Mouse (Mus musculus) liver, embryonic 11.5 days (tissue): ENCODE measurements around the gene Ccr10. TPM values are rescaled to one million over a fixed set of nuclear protein-coding genes. Genes with fewer than 3 reads are reported as not detected.

Source experiments
- ATAC-seq: fragments of 200-750 bp; cut with Nextera tagmentation; replicated peaks from 2 replicates; pipeline ENCODE4 v1.8.0; 2017; ENCODE audit warnings: moderate number of reproducible peaks, mild to moderate bottlenecking, moderate TSS enrichment, moderate library complexity; ENCODE audit not compliant: low FRiP score
- DNase-seq: peaks from one replicate; pipeline ENCODE4 v3.0.0-alpha.2; 2017; ENCODE audit warnings: low spot score
- H3K27ac ChIP-seq: fragments of 300-500 bp; sonication (generic); 2 replicates; pipeline ENCODE4 v1.5.1; 2014; ENCODE audit warnings: mild to moderate bottlenecking, low read depth, low read length, control low read depth
- H3K27me3 ChIP-seq: fragments of 300-500 bp; sonication (generic); replicated peaks from 2 replicates; pipeline ENCODE4 v1.6.1; 2014; ENCODE audit warnings: low read length, mixed read lengths; ENCODE audit not compliant: control insufficient read depth, insufficient read depth
- H3K36me3 ChIP-seq: fragments of 300-500 bp; sonication (generic); 2 replicates; pipeline ENCODE4 v1.6.1; 2014; ENCODE audit warnings: mild to moderate bottlenecking, low read length, moderate library complexity, mixed read lengths; ENCODE audit not compliant: control insufficient read depth, insufficient read depth
- H3K4me1 ChIP-seq: fragments of 300-500 bp; sonication (generic); replicated peaks from 2 replicates; pipeline ENCODE4 v1.6.1; 2014; ENCODE audit warnings: low read length, mixed read lengths; ENCODE audit not compliant: control insufficient read depth, insufficient read depth
- H3K4me2 ChIP-seq: fragments of 300-500 bp; sonication (generic); 2 replicates; pipeline ENCODE4 v1.6.1; 2014; ENCODE audit warnings: mild to moderate bottlenecking, control low read depth, moderate library complexity
- H3K4me3 ChIP-seq: fragments of 300-500 bp; sonication (generic); 2 replicates; pipeline ENCODE4 v1.5.1; 2014; ENCODE audit warnings: low read depth, low read length, control low read depth
- H3K9ac ChIP-seq: fragments of 300-500 bp; sonication (generic); 2 replicates; pipeline ENCODE4 v1.6.1; 2014; ENCODE audit warnings: low read depth, low read length, control low read depth
- H3K9me3 ChIP-seq: fragments of 300-500 bp; sonication (generic); 2 replicates; pipeline ENCODE4 v1.6.1; 2016; ENCODE audit warnings: low read length, inconsistent platforms, mixed read lengths; ENCODE audit not compliant: control insufficient read depth
- WGBS: fragments of 180-500 bp; shearing (Covaris S2); extraction: QIAGEN DNeasy Blood & Tissue Kit; methylation state at CpG from one replicate; pipeline ENCODE4 v1.1.7; 2014; 5-methylcytosine and 5-hydroxymethylcytosine counted together
- polyA plus RNA-seq: library from polyadenylated mRNA; unstranded; fragments of >200 nt; fragmentation: Nextera tagmentation; extraction: Ambion mirVana; gene quantifications from 2 replicates; pipeline ENCODE4 v1.2.1, GENCODE M21; 2014

Ccr10 gene
- polyA plus RNA-seq, 1 experiment from 2014 or later = 0.10 TPM

DNA sequence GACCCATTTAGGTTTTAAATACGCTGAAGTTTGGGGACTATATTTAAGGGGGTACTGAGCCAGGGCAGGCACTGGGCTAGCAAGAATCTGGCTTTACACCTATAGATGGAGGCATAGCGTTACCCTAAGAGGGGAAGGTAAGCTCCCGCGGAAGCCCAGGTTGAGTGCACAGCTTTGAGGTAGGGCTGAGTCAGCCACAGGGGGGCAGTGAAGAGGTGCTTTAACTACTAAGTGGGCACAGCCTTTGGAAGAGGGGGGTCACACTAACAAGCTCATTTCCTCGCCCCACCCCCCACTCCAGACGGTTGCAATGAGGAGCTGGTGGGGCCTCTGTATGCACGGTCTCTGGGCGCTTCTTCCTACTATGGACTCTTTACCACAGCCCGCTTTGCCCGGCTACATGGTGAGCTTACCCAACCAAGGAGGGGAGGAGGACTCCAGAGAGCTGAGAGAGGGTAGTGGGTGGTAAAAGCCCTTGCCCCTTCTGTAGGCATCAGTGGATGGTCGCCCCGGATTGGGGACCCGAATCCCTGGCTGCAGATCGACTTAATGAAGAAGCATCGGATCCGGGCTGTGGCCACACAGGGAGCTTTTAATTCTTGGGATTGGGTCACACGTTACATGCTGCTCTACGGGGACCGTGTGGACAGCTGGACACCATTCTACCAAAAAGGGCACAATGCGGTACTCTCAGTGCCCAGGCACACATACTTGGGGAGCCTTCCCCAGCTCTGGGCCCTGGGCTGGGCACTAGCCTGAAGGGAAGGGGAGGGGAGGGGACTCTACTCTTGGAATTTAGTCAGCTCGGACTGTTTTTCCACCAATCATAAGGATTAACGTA is 1.9 kb upstream of the Ccr10 start:
- Histone ChIP-seq H3K4me2 (no peak overlapping the region), H3K9me3 (no peaks in the 10 kb centered on the region), H3K9ac (no peak overlapping the region), H3K4me3 (no peak overlapping the region), H3K27ac (no peak overlapping the region), H3K36me3 (no peaks in the 10 kb centered on the region), H3K27me3 (peaks cover 71% of the 10 kb centered on the region), H3K4me1 (peaks cover 25% of the 10 kb centered on the region)
- 34% methylated on average over 22 of the region's 22 CpGs for WGBS
- DNase-seq (no peak), ATAC-seq (no peak)

- DNase-seq = no peak
- Histone ChIP-seq H3K36me3 (no peaks in the 10 kb centered on the region), H3K27ac (no peak overlapping the region), H3K9me3 (no peaks in the 10 kb centered on the region), H3K27me3 (peaks cover 76% of the 10 kb centered on the region), H3K4me3 (peak overlapping the region; percentile 31), H3K9ac (no peak overlapping the region), H3K4me2 (peak overlapping the region; percentile 48), H3K4me1 (peaks cover 30% of the 10 kb centered on the region)
- no peak for ATAC-seq
- 3% methylated on average over 25 of the region's 25 CpGs for WGBS
Measured at GRCm38 (mm10) chr11:101176117-101176691, 961 bp upstream of the Ccr10 start.

DNA sequence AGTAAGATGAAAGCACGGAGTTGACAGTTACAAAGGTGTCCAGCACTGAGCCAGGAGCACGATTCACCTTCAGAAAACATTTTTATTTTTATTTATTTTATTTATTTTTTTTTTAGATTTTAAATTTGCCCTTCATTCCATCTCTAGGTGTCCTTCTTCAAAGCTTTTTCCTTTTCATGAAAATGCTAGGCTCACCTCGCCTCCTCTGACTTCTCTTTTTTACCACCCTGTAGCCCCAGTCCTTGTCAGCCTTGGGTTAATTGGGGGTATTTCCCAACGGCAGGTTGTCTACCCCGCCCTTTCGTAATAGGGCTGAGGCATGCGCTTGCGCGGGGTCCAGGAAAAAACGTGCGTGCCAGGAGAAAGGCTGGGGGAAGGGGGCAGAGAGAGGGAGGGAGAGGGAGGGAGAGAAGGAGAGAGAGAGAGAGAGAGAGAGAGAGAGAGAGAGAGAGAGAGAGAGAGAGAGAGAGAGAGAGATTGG is 433 bp upstream of the Ccr10 start:
- Histone ChIP-seq H3K36me3 (no peaks in the 10 kb centered on the region), H3K9me3 (no peaks in the 10 kb centered on the region), H3K4me3 (peak overlapping the region; percentile 31), H3K9ac (no peak overlapping the region), H3K27me3 (peaks cover 81% of the 10 kb centered on the region), H3K27ac (no peak overlapping the region), H3K4me1 (peaks cover 30% of the 10 kb centered on the region), H3K4me2 (peak overlapping the region; percentile 48)
- DNase-seq (no peak), ATAC-seq (no peak)
- 16% methylated on average over 11 of the region's 11 CpGs for WGBS

GRCm38 (mm10) chr11:101174389-101174745 is 876 bp downstream of the Ccr10 start:
- peak overlapping the region; percentile 9; the same call in 1 of the 2 replicates for H3K27ac ChIP-seq
- H3K27me3 ChIP-seq = peaks cover 95% of the 10 kb centered on the region
- no peaks in the 10 kb centered on the region for H3K9me3 ChIP-seq
- 32% methylated on average over 9 of the region's 9 CpGs for whole genome bisulfite sequencing
- ATAC-seq (no peak), DNase-seq (no peak)
- H3K4me3 ChIP-seq = peak overlapping the region; percentile 40; the same call in 1 of the 2 replicates
- no peak overlapping the region; the same call in 1 of the 2 replicates for H3K9ac ChIP-seq
- H3K36me3 ChIP-seq = no peaks in the 10 kb centered on the region
- H3K4me1 ChIP-seq = peaks cover 40% of the 10 kb centered on the region
- H3K4me2 ChIP-seq = peak overlapping the region; percentile 73

DNA sequence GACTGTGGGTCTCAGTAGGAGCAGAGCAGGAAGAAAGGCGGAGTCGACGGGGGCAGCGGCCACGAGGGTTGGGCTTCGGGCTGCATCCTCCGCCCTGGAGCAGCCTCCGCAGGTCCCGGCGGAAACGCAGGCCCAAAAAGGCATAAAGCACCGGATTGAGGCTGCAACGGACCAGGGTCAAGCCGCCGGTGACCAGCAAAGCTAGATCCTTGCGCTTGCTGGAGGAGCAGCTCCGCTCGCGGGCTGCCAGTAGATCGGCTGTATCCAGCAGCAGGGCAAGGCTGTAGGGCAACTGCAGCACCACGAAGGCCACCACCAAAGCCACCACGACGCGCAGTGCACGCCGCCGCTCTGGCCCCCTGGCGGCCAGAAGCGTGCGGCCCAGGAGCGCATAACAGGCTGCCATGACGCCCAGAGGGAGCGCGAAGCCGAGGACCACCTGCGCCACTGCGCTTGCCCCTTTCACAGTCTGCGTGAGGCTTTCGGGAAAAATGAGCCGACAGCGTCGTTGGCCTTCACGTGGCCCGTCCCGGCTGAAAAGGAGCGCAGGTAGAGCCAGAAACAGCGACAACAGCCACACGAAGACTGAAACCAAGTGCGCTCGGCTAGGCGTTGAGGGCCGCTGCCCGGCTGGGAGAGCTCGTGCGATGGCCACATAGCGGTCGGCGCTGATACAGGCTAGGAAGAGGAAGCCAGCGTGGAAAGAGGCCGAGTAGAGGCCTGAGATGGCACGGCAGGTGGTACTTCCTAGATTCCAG is 1.4 kb downstream of the Ccr10 start:
- peak overlapping the region; percentile 40 for H3K4me3 ChIP-seq
- H3K9ac ChIP-seq = peak overlapping the region; percentile 26; the same call in 1 of the 2 replicates
- H3K9me3 ChIP-seq = no peaks in the 10 kb centered on the region
- H3K4me1 ChIP-seq = peaks cover 46% of the 10 kb centered on the region
- H3K27ac ChIP-seq = peak overlapping the region; percentile 45; the same call in 1 of the 2 replicates
- DNase-seq (peak; percentile 81), ATAC-seq (peak; percentile 61)
- no peaks in the 10 kb centered on the region for H3K36me3 ChIP-seq
- 2% methylated on average over 61 of the region's 61 CpGs for WGBS
- H3K27me3 ChIP-seq = peaks cover 99% of the 10 kb centered on the region
- peak overlapping the region; percentile 73 for H3K4me2 ChIP-seq

DNA sequence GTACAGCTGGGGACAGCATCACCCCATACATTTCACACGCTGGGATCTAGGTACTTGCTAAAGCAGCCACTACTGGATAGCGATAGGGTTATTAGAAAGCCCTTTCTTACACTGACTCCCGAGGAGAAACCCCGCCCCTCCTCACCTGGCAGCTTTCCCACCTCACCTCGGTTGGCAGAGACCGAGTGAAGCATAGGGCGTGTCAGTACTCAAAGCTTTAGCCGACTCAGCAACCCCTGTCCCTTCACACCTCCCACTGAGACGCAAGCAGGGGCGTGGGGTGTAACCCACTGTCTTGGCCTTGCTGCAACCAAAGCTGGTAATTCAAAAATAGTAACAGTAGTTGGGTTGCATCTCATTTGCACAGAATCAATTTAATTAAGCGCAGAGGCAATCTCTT is 2.1 kb downstream of the Ccr10 start:
- H3K4me1 ChIP-seq = peaks cover 49% of the 10 kb centered on the region
- H3K4me3 ChIP-seq = peak overlapping the region; percentile 40; the same call in 1 of the 2 replicates

GRCm38 (mm10) chr11:101172434-101172815 is 2.8 kb downstream of the Ccr10 start:
- whole genome bisulfite sequencing = 10% methylated on average over 5 of the region's 5 CpGs
- Histone ChIP-seq H3K4me1 (peaks cover 54% of the 10 kb centered on the region), H3K27me3 (peaks cover 99% of the 10 kb centered on the region), H3K27ac (peak overlapping the region; percentile 68), H3K9ac (peak overlapping the region; percentile 43; the same call in 1 of the 2 replicates), H3K9me3 (no peaks in the 10 kb centered on the region), H3K4me3 (peak overlapping the region; percentile 57), H3K36me3 (no peaks in the 10 kb centered on the region), H3K4me2 (peak overlapping the region; percentile 88)
- DNase-seq = no peak
- ATAC-seq = no peak

More for the DNA sequence above, 2.1 kb downstream of the Ccr10 start:
- Histone ChIP-seq H3K27me3 (peaks cover 99% of the 10 kb centered on the region), H3K27ac (no peak overlapping the region), H3K36me3 (no peaks in the 10 kb centered on the region), H3K9me3 (no peaks in the 10 kb centered on the region), H3K4me2 (peak overlapping the region; percentile 73), H3K9ac (0 out of 2 replicates have a peak overlapping the region, but pooled peaks have one; percentile 2)
- WGBS = 11% methylated on average over 11 of the region's 11 CpGs
- DNase-seq (no peak), ATAC-seq (no peak)

DNA sequence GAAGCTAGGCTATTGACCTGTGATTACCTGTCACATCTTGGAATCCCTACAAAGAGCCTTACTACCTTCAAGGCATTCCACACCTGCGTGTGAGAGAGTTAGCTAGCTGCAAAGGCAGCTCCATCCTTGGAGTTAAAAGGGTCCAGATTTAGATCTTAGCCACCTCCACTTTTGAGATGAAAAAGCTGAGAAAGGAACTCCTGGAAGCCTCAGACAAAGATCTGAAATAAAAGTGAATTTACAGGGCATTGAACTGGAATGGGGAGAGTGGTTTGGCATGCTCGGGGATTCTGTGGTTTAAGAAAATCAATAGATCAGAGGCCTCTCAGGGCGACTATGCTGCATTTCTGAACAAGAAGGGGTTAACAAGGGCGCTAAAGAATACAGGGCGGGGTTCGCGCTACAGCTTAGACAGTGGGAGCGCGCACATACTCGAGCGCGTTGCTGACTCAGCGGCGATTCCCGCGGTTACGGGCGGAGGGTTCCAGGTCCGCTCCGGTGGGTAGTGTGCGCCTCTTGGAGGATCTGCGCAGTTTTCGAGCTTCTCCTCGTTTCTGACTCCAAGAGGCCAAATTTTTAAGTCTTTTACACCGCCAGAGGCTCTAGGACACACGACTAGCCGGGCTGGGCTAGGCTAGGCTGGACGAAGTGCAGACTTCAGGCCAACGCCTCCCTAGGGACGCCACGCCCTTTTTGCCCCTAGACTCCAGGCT is 3.4 kb downstream of the Ccr10 start:
- Histone ChIP-seq H3K36me3 (0 out of 2 replicates have a peak, but pooled peaks cover 2% of the 10 kb centered on the region), H3K27me3 (peaks cover 99% of the 10 kb centered on the region), H3K4me1 (peaks cover 54% of the 10 kb centered on the region), H3K9me3 (no peaks in the 10 kb centered on the region), H3K9ac (peak overlapping the region; percentile 43; the same call in 1 of the 2 replicates), H3K27ac (peak overlapping the region; percentile 68), H3K4me2 (peak overlapping the region; percentile 88), H3K4me3 (peak overlapping the region; percentile 57)
- 0% methylated on average over 31 of the region's 31 CpGs for WGBS
- peak; percentile 48; the same call in 1 of the 2 replicates for ATAC-seq
- peak; percentile 77 for DNase-seq
